ENCODE assay signal across 22 mouse cellular contexts in genomic region chr12:73892616-73893015, GRCm38 (mm10). TPM values are rescaled to one million over a fixed set of nuclear protein-coding genes. Genes with fewer than 3 reads are reported as not detected.
"Had no signal": no experiment of that assay in that cellular context is flagged by ENCODE, and none has a peak within 500 bp of the region (broad histone marks: within the 10 kb centered on the region; RNA-seq: fewer than 3 reads in every experiment).

No protein-coding gene starts in this region.

- H3K9ac ChIP-seq: limb, embryonic 12.5 days; limb, embryonic 15.5 days; liver, embryonic 13.5 days; lung, embryonic 15.5 days; midbrain, embryonic 13.5 days had no signal

- H3K27me3 ChIP-seq: limb, embryonic 12.5 days; limb, embryonic 15.5 days; liver, embryonic 13.5 days; lung, embryonic 15.5 days; megakaryocyte, embryonic 14.5 days; midbrain, embryonic 13.5 days had no signal

- DNase-seq: left cerebral cortex, postnatal 4 days; liver, embryonic 13.5 days; lung, adult 18-20 months; lung, postnatal 10 days; lung, postnatal 36 days; thymus, adult 18-20 months; thymus, postnatal 36 days had no signal

- H3K36me3 ChIP-seq: limb, embryonic 12.5 days; limb, embryonic 15.5 days; liver, embryonic 13.5 days; lung, embryonic 15.5 days; midbrain, embryonic 10.5 days; midbrain, embryonic 13.5 days had no signal

- H3K27ac ChIP-seq: hindbrain, postnatal 0 days; kidney, postnatal 0 days; limb, embryonic 12.5 days; limb, embryonic 15.5 days; liver, embryonic 13.5 days; lung, embryonic 15.5 days; midbrain, embryonic 10.5 days; midbrain, embryonic 13.5 days had no signal

- H3K4me1 ChIP-seq: limb, embryonic 15.5 days; liver, embryonic 13.5 days; lung, embryonic 15.5 days; megakaryocyte, embryonic 14.5 days; midbrain, embryonic 10.5 days had no signal

- ATAC-seq: hindbrain, postnatal 0 days; inflammation-experienced regulatory T-cells, adult 6 months; midbrain, embryonic 16.5 days had no signal

- H3K4me2 ChIP-seq: limb, embryonic 12.5 days; limb, embryonic 15.5 days; liver, embryonic 13.5 days; lung, embryonic 15.5 days; midbrain, embryonic 13.5 days had no signal

- H3K9me3 ChIP-seq: limb, embryonic 12.5 days; limb, embryonic 15.5 days; liver, embryonic 13.5 days; lung, embryonic 15.5 days; megakaryocyte, embryonic 14.5 days; midbrain, embryonic 10.5 days; midbrain, embryonic 13.5 days had no signal

- H3K4me3 ChIP-seq: limb, embryonic 12.5 days; limb, embryonic 15.5 days; liver, embryonic 13.5 days; lung, embryonic 15.5 days; megakaryocyte, embryonic 14.5 days; midbrain, embryonic 10.5 days; midbrain, embryonic 13.5 days; myocyte had no signal

RNA-seq across cellular contexts. Expression of gene Gm49321, which starts 44.8 kb away (rescaled TPM):
- total RNA-seq: hindbrain, postnatal 0 days; monocyte, adult 5-6 weeks had no signal
- polyA plus RNA-seq: myocyte; small intestine, adult 2 months; testis, adult 2 months; urinary bladder, adult 2 months had no signal
